Mouse (Mus musculus): Measurements from ENCODE around the gene Itgb3.

The Itgb3 gene

GRCm38 (mm10) chr11:104581446-104582307 is 26.1 kb upstream of the Itgb3 start:
- in situ Hi-C loops (cut with MboI, MseI), result loop anchor here in 1 of 2 experiments (5.0 to 25.0 kb wide), 3 partner anchors 64 to 1431 kb away; partner anchors contain the start of gene Kcnh6

GRCm38 (mm10) chr11:104582308-104582606 is 25.5 kb upstream of the Itgb3 start:
- in situ Hi-C loops (cut with MboI, MseI), result loop anchor here in 1 of 2 experiments (5.0 to 25.0 kb wide), 3 partner anchors 65 to 1430 kb away; partner anchors contain the start of gene Kcnh6

GRCm38 (mm10) chr11:104582630-104583364 is 25.0 kb upstream of the Itgb3 start:
- in situ Hi-C loops (cut with MboI, MseI), result loop anchor here in 1 of 2 experiments (5.0 to 25.0 kb wide), 3 partner anchors 65 to 1430 kb away; partner anchors contain the start of gene Kcnh6

GRCm38 (mm10) chr11:104585495-104585894 is 22.3 kb upstream of the Itgb3 start:
- in situ Hi-C loops (cut with MboI, MseI), result loop anchor here in 1 of 2 experiments (25.0 kb wide), 2 partner anchors 277 to 1427 kb away; partner anchors contain the start of gene Kcnh6

GRCm38 (mm10) chr11:104587904-104588303 is 19.9 kb upstream of the Itgb3 start:
- in situ Hi-C loops (cut with MboI, MseI), result loop anchor here in 1 of 2 experiments (25.0 kb wide), 2 partner anchors 274 to 1424 kb away; partner anchors contain the start of gene Kcnh6

GRCm38 (mm10) chr11:104588513-104588912 is 19.3 kb upstream of the Itgb3 start:
- in situ Hi-C loops (cut with MboI, MseI), result loop anchor here in 1 of 2 experiments (25.0 kb wide), 2 partner anchors 274 to 1424 kb away; partner anchors contain the start of gene Kcnh6

- in situ Hi-C loops (cut with MboI, MseI), result loop anchor here in 1 of 2 experiments (25.0 kb wide), 2 partner anchors 273 to 1423 kb away; partner anchors contain the start of gene Kcnh6
Observed at GRCm38 (mm10) chr11:104589570-104589969, 18.2 kb upstream of the Itgb3 start.

- in situ Hi-C loops (cut with MboI, MseI), result loop anchor here in 1 of 2 experiments (25.0 kb wide), 2 partner anchors 272 to 1422 kb away; partner anchors contain the start of gene Kcnh6
Observed at GRCm38 (mm10) chr11:104590148-104590547, 17.7 kb upstream of the Itgb3 start.

- in situ Hi-C loops (cut with MboI, MseI), result loop anchor here in 1 of 2 experiments (25.0 kb wide), 2 partner anchors 270 to 1420 kb away; partner anchors contain the start of gene Kcnh6
Observed at GRCm38 (mm10) chr11:104592066-104592835, 15.5 kb upstream of the Itgb3 start.

- in situ Hi-C loops (cut with MboI, MseI), result loop anchor here in 1 of 2 experiments (25.0 kb wide), 2 partner anchors 266 to 1416 kb away; partner anchors contain the start of gene Kcnh6
Observed at GRCm38 (mm10) chr11:104596365-104596764, 11.4 kb upstream of the Itgb3 start.

- in situ Hi-C loops (cut with MboI, MseI), result loop anchor here in 1 of 2 experiments (25.0 kb wide), 2 partner anchors 263 to 1413 kb away; partner anchors contain the start of gene Kcnh6
Observed at GRCm38 (mm10) chr11:104599265-104599945, 8.4 kb upstream of the Itgb3 start.

- in situ Hi-C loops (cut with MboI, MseI), result loop anchor here in 1 of 2 experiments (5.0 kb wide), 1 partner anchor 77 kb away; no protein-coding TSS in a partner anchor
Observed at GRCm38 (mm10) chr11:104600675-104601074, 7.1 kb upstream of the Itgb3 start.

GRCm38 (mm10) chr11:104604192-104604591 is 3.6 kb upstream of the Itgb3 start:
- in situ Hi-C loops (cut with MboI, MseI), result loop anchor here in 1 of 2 experiments (5.0 kb wide), 1 partner anchor 73 kb away; no protein-coding TSS in a partner anchor

- in situ Hi-C loops (cut with MboI, MseI), result loop anchor here in 1 of 2 experiments (5.0 kb wide), 1 partner anchor 39 kb away; no protein-coding TSS in a partner anchor
Observed at GRCm38 (mm10) chr11:104608249-104608920, 585 bp downstream of the Itgb3 start.

- in situ Hi-C loops (cut with MboI, MseI), result loop anchor here in 1 of 2 experiments (5.0 kb wide), 1 partner anchor 38 kb away; no protein-coding TSS in a partner anchor
Observed at GRCm38 (mm10) chr11:104609033-104609684, 1.4 kb downstream of the Itgb3 start.

- in situ Hi-C loops (cut with MboI, MseI), result loop anchor here in 1 of 2 experiments (5.0 kb wide), 1 partner anchor 38 kb away; no protein-coding TSS in a partner anchor
Observed at GRCm38 (mm10) chr11:104609733-104610132, 1.9 kb downstream of the Itgb3 start.

- in situ Hi-C loops (cut with MboI, MseI), result no loop called here
Observed at GRCm38 (mm10) chr11:104611579-104612151, 3.9 kb downstream of the Itgb3 start.

- in situ Hi-C loops (cut with MboI, MseI), result no loop called here
Observed at GRCm38 (mm10) chr11:104613551-104613950, 5.8 kb downstream of the Itgb3 start.

Data from T-helper 17 cell (primary cell).